Mouse (Mus musculus) frontal cortex, postnatal 14 days (tissue): ENCODE measurements around the gene Nsun6.

Experiments used
- DNase-seq, 2 experiments: peaks; one replicate each; pipeline ENCODE4 v3.0.0; 2022; ENCODE audit warnings: low spot score in 2 of 2

Nsun6 gene

DNA sequence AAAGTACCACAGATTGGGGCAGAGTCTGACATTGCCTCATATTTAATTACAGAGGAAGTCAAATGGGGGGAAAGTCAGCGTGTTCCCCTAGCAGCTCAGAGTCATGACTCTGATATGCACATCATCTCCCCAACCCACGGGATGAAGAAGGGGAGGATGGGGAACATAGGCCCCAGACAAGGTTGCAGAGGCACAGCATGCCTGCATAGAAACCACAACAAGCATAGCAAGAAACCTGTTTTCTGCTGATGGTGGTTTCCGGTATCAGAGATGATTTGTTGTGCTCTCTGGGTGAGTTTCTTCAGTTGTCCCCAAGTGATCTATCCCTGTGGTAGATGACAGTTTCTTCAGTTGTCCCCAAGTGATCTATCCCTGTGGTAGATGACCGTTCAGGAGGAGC, 62.3 kb downstream of the Nsun6 start:
- no peak for DNase-seq

DNA sequence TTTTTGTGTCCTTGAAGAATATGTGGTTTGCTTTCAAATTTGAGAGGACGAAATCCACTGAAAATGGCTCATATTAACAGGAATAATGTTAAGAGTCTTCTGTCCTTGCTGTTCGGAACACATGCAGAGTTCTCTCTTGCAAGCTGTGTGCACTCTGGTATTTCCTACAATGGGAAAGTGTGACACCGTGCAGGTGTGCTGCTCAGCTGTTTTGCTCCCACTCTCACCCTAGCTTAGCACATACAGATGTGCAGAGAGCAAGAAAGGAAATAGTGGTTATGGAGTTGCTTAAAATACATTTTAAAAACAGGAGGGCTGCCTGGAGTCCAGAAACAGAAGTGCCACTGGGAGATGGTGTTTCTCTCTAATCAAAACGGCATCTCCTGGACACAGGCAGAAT, 65.5 kb downstream of the Nsun6 start:
- DNase-seq: no peak

DNA sequence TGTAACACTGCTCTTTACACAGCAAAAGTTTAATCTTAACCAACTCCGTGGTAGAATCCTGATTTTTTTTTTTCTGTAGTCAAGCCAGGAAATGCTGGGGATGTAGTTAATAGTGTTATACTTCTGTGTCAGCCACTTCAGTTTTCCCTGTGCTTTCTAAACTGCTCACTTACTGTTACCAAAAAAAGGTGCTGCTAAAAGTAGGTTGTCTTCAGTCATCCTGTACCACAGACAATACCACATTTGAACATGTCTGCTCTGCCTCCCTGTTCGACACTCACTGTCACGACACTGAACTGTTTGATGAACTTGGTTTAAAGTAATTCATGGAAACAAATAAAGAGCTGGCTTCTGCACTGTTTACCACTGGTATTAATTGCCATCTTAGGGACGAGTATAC, 66.4 kb downstream of the Nsun6 start:
- DNase-seq: no peak

DNA sequence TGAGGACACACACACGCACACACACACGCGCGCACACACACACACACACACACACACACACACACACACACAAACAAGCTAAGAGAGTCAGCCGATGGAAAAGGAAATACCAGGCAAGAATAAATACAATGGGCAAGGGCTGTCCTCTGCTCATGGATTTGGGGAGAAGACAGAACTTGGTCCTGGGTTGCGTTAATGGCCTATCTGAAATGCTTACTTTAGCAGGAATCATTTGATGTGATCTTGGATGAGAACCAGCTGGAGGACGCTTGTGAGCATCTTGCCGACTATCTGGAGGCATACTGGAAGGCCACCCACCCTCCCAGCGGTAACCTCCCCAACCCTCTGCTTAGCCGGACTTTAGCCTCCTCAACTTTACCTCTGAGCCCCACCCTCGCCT, 70.8 kb downstream of the Nsun6 start:
- no peak for DNase-seq

DNA sequence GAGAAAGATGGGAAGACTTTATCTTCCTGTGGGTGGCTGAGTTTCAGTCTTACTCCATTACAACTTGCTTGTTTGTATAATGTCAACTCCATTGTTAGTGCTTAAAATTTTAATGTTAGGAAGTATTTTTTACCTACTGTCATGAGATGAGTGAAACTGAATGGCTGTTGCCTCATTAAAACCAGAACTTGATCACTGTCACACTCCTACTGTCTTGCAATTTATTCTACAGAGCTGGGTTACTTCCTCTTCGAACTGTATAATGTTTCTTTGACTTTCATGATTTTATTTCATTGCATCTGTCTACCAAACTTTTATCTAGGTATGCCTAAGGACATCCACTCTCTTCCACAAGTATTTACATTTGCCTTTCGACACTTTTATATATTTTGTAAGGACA, 93.4 kb downstream of the Nsun6 start:
- DNase-seq: no peak

DNA sequence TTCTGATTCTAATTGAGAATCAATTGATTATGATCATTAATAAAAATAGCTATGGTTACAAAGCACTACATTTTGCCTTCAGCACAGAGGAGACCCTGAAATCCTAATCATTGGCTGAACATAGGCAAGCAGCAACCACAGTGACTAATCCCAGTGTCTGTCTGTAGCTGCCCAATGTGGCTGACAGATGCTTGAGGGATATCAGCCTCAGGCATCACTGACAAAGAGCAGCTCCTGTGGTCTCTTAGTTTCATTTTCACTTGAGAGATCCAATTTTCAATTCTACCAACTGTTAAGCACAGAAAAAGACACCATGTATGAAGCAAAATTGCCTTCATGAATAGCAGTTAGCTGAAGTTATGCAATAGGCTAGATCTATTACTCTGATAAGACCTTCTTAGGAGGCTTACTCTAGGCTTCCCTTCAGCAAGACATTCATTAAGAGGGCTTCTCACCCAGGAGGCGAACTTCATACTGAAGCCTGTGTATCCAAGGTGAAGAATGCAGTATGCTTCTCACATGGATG, 93.8 kb downstream of the Nsun6 start:
- no peak for DNase-seq

DNA sequence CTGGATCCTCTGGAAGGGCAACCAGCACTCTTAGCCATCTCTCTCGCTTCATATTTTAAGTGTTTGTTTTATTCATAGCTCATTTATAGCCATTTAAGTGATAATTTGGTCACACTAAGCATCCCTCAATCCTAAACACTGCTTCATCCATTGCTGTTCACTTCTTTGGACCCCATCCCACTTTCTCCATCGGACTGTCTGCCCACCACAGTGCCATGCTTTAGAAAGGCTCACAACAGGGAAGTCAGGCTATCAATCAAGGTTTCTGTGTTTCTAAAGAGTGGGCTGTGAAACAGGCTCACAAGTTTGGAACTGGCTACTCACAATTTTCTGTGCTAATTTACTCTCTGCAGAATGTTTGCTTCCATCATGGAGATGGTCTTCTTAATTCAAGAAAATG, 101.8 kb downstream of the Nsun6 start:
- DNase-seq: no peak
